Mouse (Mus musculus): Measurements from ENCODE around the gene Socs3.

- TF ChIP-seq CTCF (IDR thresholded peaks at IDR 0.05; ENCODE audit: control insufficient read depth, insufficient read depth, low read length) (no peak), POLR2A (IDR thresholded peaks at IDR 0.05; ENCODE audit: borderline replicate concordance, control insufficient read depth, low read depth, low read length) (no peak)
These were observed 19.4 kb upstream of the Socs3 start for GRCm38 (mm10) chr11:117989241-117989640.

All from bone marrow, adult 2 months (tissue).